In genomic region chr19:57590895-57591294, GRCm38 (mm10) we compare ENCODE assay signal across 23 mouse cellular contexts. TPM values are rescaled to one million over a fixed set of nuclear protein-coding genes. Genes with fewer than 3 reads are reported as not detected.
DNase-seq lines count a peak whose midpoint lies in the region; ATAC-seq lines count a peak whose summit lies in the region.
"Had no signal": no experiment of that assay in that cellular context is flagged by ENCODE, and none has a peak within 500 bp of the region (broad histone marks: within the 10 kb centered on the region; RNA-seq: fewer than 3 reads in every experiment).

No protein-coding gene starts in this region.

- peak; percentile 94 for ATAC-seq in granulocyte monocyte progenitor cell, adult 5-6 weeks (replicated peaks; ENCODE audit: poor library complexity, severe bottlenecking)
- ATAC-seq: forebrain, embryonic 14.5 days; hindbrain, postnatal 0 days; intestine, embryonic 15.5 days had no signal

- H3K27me3 ChIP-seq in splenic B cell, adult 2 months (ENCODE audit: control insufficient read depth, insufficient read depth, low read length, poor library complexity, severe bottlenecking): no peaks in the 10 kb centered on the region
- H3K27me3 ChIP-seq: embryonic facial prominence, embryonic 12.5 days; heart, embryonic 15.5 days; hindbrain, embryonic 12.5 days; intestine, embryonic 15.5 days; limb, embryonic 12.5 days had no signal

- peak; percentile 14 for DNase-seq in lung, postnatal 25 days (ENCODE audit: low spot score)
- no peak for DNase-seq in lung, postnatal 10 days
- peak; percentile 65 to 75 for DNase-seq in B cell, adult 2 months
- peak; percentile 72 for DNase-seq in splenic B cell, adult 2 months (ENCODE audit: low read depth, low spot score)
- no peak for DNase-seq in layer of hippocampus, adult 18-20 months (ENCODE audit: low spot score in 2 of 2)
- DNase-seq in urinary bladder, adult 2 months (ENCODE audit: low spot score): no peak
- DNase-seq: adrenal gland, adult 8-10 months; cerebellum, adult 9-10 months; cerebellum, postnatal 36 days; embryo, embryonic 11 days; gastrocnemius, postnatal 36 days; layer of hippocampus, adult 9-11 months; thymus, postnatal 25 days had no signal

- H3K36me3 ChIP-seq in splenic B cell, adult 2 months (ENCODE audit: control insufficient read depth, insufficient read depth, low read length, poor library complexity, severe bottlenecking): no peaks in the 10 kb centered on the region
- H3K36me3 ChIP-seq: embryonic facial prominence, embryonic 12.5 days; heart, embryonic 15.5 days; hindbrain, embryonic 12.5 days; intestine, embryonic 15.5 days; limb, embryonic 12.5 days; liver, embryonic 15.5 days; midbrain, embryonic 10.5 days had no signal

RNA-seq across cellular contexts. Expression of gene Atrnl1, which starts 19.9 kb away (rescaled TPM):
- total RNA-seq in granulocyte monocyte progenitor cell, adult 5-6 weeks (2014; fragmentation: Nextera tagmentation): 13.7 and 15.7 TPM in 2 replicates
- total RNA-seq in granulocyte monocyte progenitor cell, adult 5-6 weeks (2017): 15.8 and 17.6 TPM in 2 replicates
- total RNA-seq in layer of hippocampus, adult 18-20 months (2021): 10 to 100 TPM; 64.3 to 71.3 TPM
- polyA plus RNA-seq in urinary bladder, adult 2 months (2012; rRNA removed): 10.9 and 14.2 TPM in 2 replicates

Comparison
In these comparisons a context has a peak if more than half of its experiments do, and no peak if none do; other contexts are left out.
1. DNase-seq: peak in lung, postnatal 25 days (single experiment), B cell, adult 2 months (2 of 2) and splenic B cell, adult 2 months (single experiment); none in lung, postnatal 10 days (single experiment), layer of hippocampus, adult 18-20 months (0 of 2) and urinary bladder, adult 2 months (single experiment).